Mouse (Mus musculus) MEL (cell line): Measurements from ENCODE around the gene Zfp668. TPM values are rescaled to one million over a fixed set of nuclear protein-coding genes. Genes with fewer than 3 reads are reported as not detected.

Experiments
- DNase-seq: peaks from one replicate; pipeline ENCODE4 v3.0.0; 2011; ENCODE audit warnings: low read depth, low spot score
- H3K27ac ChIP-seq: 2 replicates; pipeline ENCODE4 v1.5.1; 2012; ENCODE audit warnings: low read depth, mild to moderate bottlenecking, control low read depth, low read length, moderate library complexity; ENCODE audit not compliant: control insufficient read depth
- H3K27me3 ChIP-seq, 2 experiments: fragments of 150-350 bp in 1 of 2; sonication (generic) in 1 of 2; 2 replicates each; pipeline ENCODE4 v1.6.1; 2012; ENCODE audit warnings: low read length in 2 of 2, mild to moderate bottlenecking in 2 of 2, improper control_type of control experiment in 1 of 2, moderate library complexity in 1 of 2; ENCODE audit not compliant: insufficient read depth in 2 of 2, control insufficient read depth in 1 of 2
- H3K36me3 ChIP-seq, 2 experiments: 2 replicates each; pipeline ENCODE4 v1.6.1; 2012 to 2014; ENCODE audit warnings: low read length in 2 of 2, improper control_type of control experiment in 1 of 2, inconsistent platforms in 1 of 2, mild to moderate bottlenecking in 1 of 2; ENCODE audit not compliant: insufficient read depth in 2 of 2, control insufficient read depth in 1 of 2
- H3K4me1 ChIP-seq, 2 experiments: fragments of 150-350 bp in 1 of 2; sonication (generic) in 1 of 2; 2 replicates each; pipeline ENCODE4 v1.6.1; 2012; ENCODE audit warnings: low read length in 2 of 2, improper control_type of control experiment in 1 of 2, mild to moderate bottlenecking in 1 of 2; ENCODE audit not compliant: insufficient read depth in 2 of 2, control insufficient read depth in 1 of 2
- H3K4me3 ChIP-seq, 2 experiments: fragments of 150-350 bp in 1 of 2; sonication (generic) in 1 of 2; 2 replicates each; pipeline ENCODE4 v1.5.1; 2012; ENCODE audit warnings: low read depth in 2 of 2, low read length in 2 of 2, mild to moderate bottlenecking in 2 of 2, moderate library complexity in 2 of 2, control low read depth in 1 of 2, improper control_type of control experiment in 1 of 2; ENCODE audit not compliant: control insufficient read depth in 1 of 2, insufficient read depth in 1 of 2
- H3K79me2 ChIP-seq: 2 replicates; pipeline ENCODE4 v1.6.1; 2012; ENCODE audit warnings: mild to moderate bottlenecking, low read length, moderate library complexity; ENCODE audit not compliant: control insufficient read depth, poor library complexity, insufficient read depth
- H3K9ac ChIP-seq: 2 replicates; pipeline ENCODE4 v1.6.1; 2012; ENCODE audit warnings: low read depth, mild to moderate bottlenecking, control low read depth, low read length, moderate library complexity; ENCODE audit not compliant: control insufficient read depth, poor library complexity, severe bottlenecking
- H3K9me3 ChIP-seq: fragments of 150-350 bp; sonication (generic); replicated peaks from 2 replicates; pipeline ENCODE4 v1.6.1; 2012; ENCODE audit warnings: mild to moderate bottlenecking, low read length, improper control_type of control experiment, moderate library complexity; ENCODE audit not compliant: insufficient read depth
- BHLHE40 ChIP-seq: IDR thresholded peaks from 2 replicates; pipeline ENCODE4 v1.6.1; 2012; ENCODE audit warnings: low read depth, mild to moderate bottlenecking, inconsistent platforms, low read length, improper control_type of control experiment, borderline replicate concordance
- E2F4 ChIP-seq: IDR thresholded peaks from 2 replicates; pipeline ENCODE4 v1.6.1; 2011; ENCODE audit warnings: low read depth, low read length, improper control_type of control experiment, borderline replicate concordance
- ETS1 ChIP-seq: IDR thresholded peaks from 2 replicates; pipeline ENCODE4 v1.6.1; 2012; ENCODE audit warnings: low read depth, mild to moderate bottlenecking, inconsistent platforms, low read length, improper control_type of control experiment, moderate library complexity
- JUND ChIP-seq: IDR thresholded peaks from 2 replicates; pipeline ENCODE4 v1.6.1; 2011; ENCODE audit warnings: low read depth, mild to moderate bottlenecking, improper control_type of control experiment, low read length
- KAT2A ChIP-seq: conservative IDR thresholded peaks from 2 replicates; pipeline ENCODE4 v1.6.1; 2012; ENCODE audit warnings: low read depth, low read length, improper control_type of control experiment, inconsistent platforms
- MAFK ChIP-seq: IDR thresholded peaks from 2 replicates; pipeline ENCODE4 v1.6.1; 2011; ENCODE audit warnings: low read depth, mild to moderate bottlenecking, low read length, improper control_type of control experiment, borderline replicate concordance
- MAX ChIP-seq: IDR thresholded peaks from 2 replicates; pipeline ENCODE4 v1.6.1; 2011; ENCODE audit warnings: low read length, improper control_type of control experiment
- MEF2A ChIP-seq: IDR thresholded peaks from 2 replicates; pipeline ENCODE4 v1.6.1; 2014; ENCODE audit warnings: low read depth, mild to moderate bottlenecking, inconsistent platforms, low read length, improper control_type of control experiment; ENCODE audit not compliant: poor library complexity, insufficient replicate concordance, severe bottlenecking; ENCODE audit errors: extremely low read depth
- MXI1 ChIP-seq: IDR thresholded peaks from 2 replicates; pipeline ENCODE4 v1.6.1; 2011; ENCODE audit warnings: mild to moderate bottlenecking, low read depth, low read length, improper control_type of control experiment
- MYB ChIP-seq: IDR thresholded peaks from 2 replicates; pipeline ENCODE4 v1.6.1; 2011; ENCODE audit warnings: mild to moderate bottlenecking, low read depth, low read length, improper control_type of control experiment
- POLR2A ChIP-seq, 2 experiments: IDR thresholded peaks; 2 replicates each; pipeline ENCODE4 v1.6.1; 2011 to 2012; ENCODE audit warnings: low read length in 2 of 2, mild to moderate bottlenecking in 2 of 2, control low read depth in 1 of 2, improper control_type of control experiment in 1 of 2, low read depth in 1 of 2, moderate library complexity in 1 of 2; ENCODE audit not compliant: control insufficient read depth in 1 of 2, insufficient read depth in 1 of 2, poor library complexity in 1 of 2
- POLR2AphosphoS5 ChIP-seq: IDR thresholded peaks from 2 replicates; pipeline ENCODE4 v1.6.1; 2012; ENCODE audit warnings: low read depth, borderline replicate concordance, mild to moderate bottlenecking, inconsistent platforms, low read length, moderate library complexity, mixed read lengths
- RCOR1 ChIP-seq: IDR thresholded peaks from 2 replicates; pipeline ENCODE4 v1.6.1; 2012; ENCODE audit warnings: low read depth, mild to moderate bottlenecking, inconsistent platforms, low read length, improper control_type of control experiment
- SMC3 ChIP-seq: IDR thresholded peaks from 2 replicates; pipeline ENCODE4 v1.6.1; 2011; ENCODE audit warnings: low read depth, low read length, improper control_type of control experiment
- TAL1 ChIP-seq: IDR thresholded peaks from 2 replicates; pipeline ENCODE4 v1.6.1; 2012; ENCODE audit warnings: mild to moderate bottlenecking, inconsistent platforms, low read length, moderate library complexity, mixed read lengths
- TCF12 ChIP-seq: IDR thresholded peaks from 2 replicates; pipeline ENCODE4 v1.6.1; 2014; ENCODE audit warnings: low read depth, mild to moderate bottlenecking, inconsistent platforms, low read length, improper control_type of control experiment, moderate library complexity
- USF1 ChIP-seq: IDR thresholded peaks from 2 replicates; pipeline ENCODE4 v1.6.1; 2014; ENCODE audit warnings: low read depth, mild to moderate bottlenecking, inconsistent platforms, low read length, improper control_type of control experiment, moderate library complexity
- ZC3H11A ChIP-seq: IDR thresholded peaks from 2 replicates; pipeline ENCODE4 v1.6.1; 2012; ENCODE audit warnings: low read depth, mild to moderate bottlenecking, inconsistent platforms, low read length, improper control_type of control experiment
- ZNF384 ChIP-seq: IDR thresholded peaks from 2 replicates; pipeline ENCODE4 v1.6.1; 2012; ENCODE audit warnings: low read depth, mild to moderate bottlenecking, inconsistent platforms, low read length, improper control_type of control experiment
- polyA plus RNA-seq, 2 experiments: library from polyadenylated mRNA; stranded (reverse) in 1 of 2; unstranded in 1 of 2; fragments of >175 nt in 1 of 2; fragments of >200 nt in 1 of 2; gene quantifications; 2 replicates each; pipeline versions ENCODE4 v1.2.1 to v1.2.4; 2012; ENCODE audit warnings: low replicate concordance in 2 of 2, low read depth in 1 of 2; ENCODE audit not compliant: insufficient read length in 2 of 2, insufficient read depth in 1 of 2, missing spikeins in 1 of 2
- total RNA-seq: library from RNA; depleted of rRNA; stranded (reverse); fragments of 300-350 nt; gene quantifications from 2 replicates; pipeline ENCODE4 v1.2.3, GENCODE M21; 2012

The Zfp668 gene
- total and polyA plus RNA-seq, 3 experiments = 9.1 to 15.6 TPM; not detected in 1

- no peak for TF ChIP-seq BHLHE40
Observed at GRCm38 (mm10) chr7:127835550-127835949, 41.1 kb downstream of the Zfp668 start.

GRCm38 (mm10) chr7:127824176-127824871 is 52.3 kb downstream of the Zfp668 start, which contains the start of the genes Stx4a and Stx1b:
Gene Stx4a, plus strand, starts transcription at chr7:127824294.
Gene Stx1b, minus strand, starts transcription at chr7:127824549.
- Histone ChIP-seq H3K4me1 (no peaks in the 10 kb centered on the region), H3K4me3 (no peak within 1 kb of the TSS), H3K27me3 (no peaks in the 10 kb centered on the region), H3K9me3 (no peaks in the 10 kb centered on the region), H3K79me2 (no peaks in the 10 kb centered on the region), H3K27ac (no peak within 1 kb of the TSS), H3K36me3 (no peaks in the 10 kb centered on the region), H3K9ac (no peak within 1 kb of the TSS)
- DNase-seq = no peak
- TF ChIP-seq ZNF384 (no peak), TCF12 (no peak), ETS1 (no peak), POLR2AphosphoS5 (no peak), MYB (no peak), MAX (no peak), MAFK (no peak), MXI1 (no peak), ZC3H11A (no peak), JUND (no peak), SMC3 (no peak), USF1 (no peak), E2F4 (no peak), TAL1 (no peak), RCOR1 (no peak), POLR2A (IDR thresholded peaks at IDR 0.05; ENCODE audit: control insufficient read depth in 1 of 2, insufficient read depth in 1 of 2, low read depth in 1 of 2, low read length in 2 of 2, poor library complexity in 1 of 2) (no peak), MEF2A (no peak), KAT2A (no peak)

More at GRCm38 (mm10) chr7:127835550-127835949, 41.1 kb downstream of the Zfp668 start:
- Histone ChIP-seq H3K9ac (no peak overlapping the region), H3K9me3 (no peaks in the 10 kb centered on the region), H3K36me3 (0 out of 4 replicates have a peak, but pooled peaks cover 0 to 4% of the 10 kb centered on the region in 2 experiments), H3K4me3 (no peak overlapping the region), H3K27ac (no peak overlapping the region), H3K4me1 (no peaks in the 10 kb centered on the region), H3K27me3 (no peaks in the 10 kb centered on the region; a peak in 3 of 4 replicates), H3K79me2 (no peaks in the 10 kb centered on the region)
- no peak for DNase-seq
